Mouse (Mus musculus): ENCODE data around the gene Snapc1. TPM values are rescaled to one million over a fixed set of nuclear protein-coding genes. Genes with fewer than 3 reads are reported as not detected.

The Snapc1 gene
- polyA plus RNA-seq, 1 experiment from 2014 or later, result 18.6 TPM

- peaks cover 20% of the 10 kb centered on the region for H3K36me3 ChIP-seq
- no peak overlapping the region for H3K4me2 ChIP-seq
- no peak for ATAC-seq (ENCODE audit: insufficient number of reproducible peaks, low FRiP score)
- no peak overlapping the region for H3K4me3 ChIP-seq
- 0 out of 2 replicates have a peak, but pooled peaks cover 3% of the 10 kb centered on the region for H3K4me1 ChIP-seq (replicated peaks)
- H3K9me3 ChIP-seq (replicated peaks), result 0 out of 2 replicates have a peak, but pooled peaks cover 2% of the 10 kb centered on the region
- H3K27me3 ChIP-seq (replicated peaks), result no peaks in the 10 kb centered on the region
- no peak overlapping the region for H3K27ac ChIP-seq (ENCODE audit: poor library complexity, severe bottlenecking)
- no peak overlapping the region for H3K9ac ChIP-seq
Observed at GRCm38 (mm10) chr12:73989594-73989993, 25.3 kb downstream of the Snapc1 start.

DNA sequence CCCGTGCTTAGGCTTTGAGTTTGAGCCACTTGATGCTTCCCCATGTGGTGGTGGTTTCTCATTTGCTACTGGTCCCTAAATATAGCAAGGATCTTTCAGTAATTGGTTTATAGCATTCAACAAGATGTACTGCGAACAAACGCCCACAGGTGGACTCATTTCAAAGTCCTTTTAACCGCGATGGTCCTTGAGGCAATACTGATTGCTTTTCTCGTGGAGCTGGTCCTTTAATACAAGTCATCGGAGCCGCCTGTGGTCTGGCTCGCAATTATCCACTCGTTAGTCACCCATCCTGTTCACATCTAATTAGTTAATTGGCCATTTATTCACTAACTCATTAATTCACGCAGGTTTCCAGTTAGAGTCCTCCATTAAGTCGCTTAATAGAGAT is 32.6 kb downstream of the Snapc1 start:
- ATAC-seq (ENCODE audit: insufficient number of reproducible peaks, low FRiP score), result no peak
- H3K4me1 ChIP-seq (replicated peaks), result peaks cover 5% of the 10 kb centered on the region; the same call in 1 of the 2 replicates
- H3K27me3 ChIP-seq (replicated peaks), result peaks cover 47% of the 10 kb centered on the region
- 0 out of 2 replicates have a peak, but pooled peaks cover 5% of the 10 kb centered on the region for H3K9me3 ChIP-seq (replicated peaks)
- peak overlapping the region; percentile 59; the same call in 1 of the 2 replicates for H3K4me3 ChIP-seq
- WGBS, result 55% methylated on average over 12 of the region's 12 CpGs
- H3K27ac ChIP-seq (ENCODE audit: poor library complexity, severe bottlenecking), result no peak overlapping the region
- H3K36me3 ChIP-seq, result no peaks in the 10 kb centered on the region
- H3K4me2 ChIP-seq, result peak overlapping the region; percentile 80
- H3K9ac ChIP-seq, result no peak overlapping the region

GRCm38 (mm10) chr12:73997297-73998127 is 33.2 kb downstream of the Snapc1 start, which contains the start of gene Syt16:
Gene Syt16 (plus strand): TSS chr12:73997661.
- H3K27ac ChIP-seq (ENCODE audit: poor library complexity, severe bottlenecking), result no peak within 1 kb of the TSS
- H3K27me3 ChIP-seq (replicated peaks), result peaks cover 47% of the 10 kb centered on the region
- H3K4me1 ChIP-seq (replicated peaks), result peaks cover 5% of the 10 kb centered on the region; the same call in 1 of the 2 replicates
- H3K4me2 ChIP-seq, result peak within 1 kb of the TSS; percentile 80
- peak within 1 kb of the TSS; percentile 59 for H3K4me3 ChIP-seq
- H3K9ac ChIP-seq, result peak within 1 kb of the TSS; percentile 61
- no peaks in the 10 kb centered on the region for H3K36me3 ChIP-seq
- peak; percentile 36; the same call in 1 of the 2 replicates for ATAC-seq (ENCODE audit: insufficient number of reproducible peaks, low FRiP score)
- WGBS, result 2% methylated on average over 46 of the region's 67 CpGs
- H3K9me3 ChIP-seq (replicated peaks), result 0 out of 2 replicates have a peak, but pooled peaks cover 5% of the 10 kb centered on the region

DNA sequence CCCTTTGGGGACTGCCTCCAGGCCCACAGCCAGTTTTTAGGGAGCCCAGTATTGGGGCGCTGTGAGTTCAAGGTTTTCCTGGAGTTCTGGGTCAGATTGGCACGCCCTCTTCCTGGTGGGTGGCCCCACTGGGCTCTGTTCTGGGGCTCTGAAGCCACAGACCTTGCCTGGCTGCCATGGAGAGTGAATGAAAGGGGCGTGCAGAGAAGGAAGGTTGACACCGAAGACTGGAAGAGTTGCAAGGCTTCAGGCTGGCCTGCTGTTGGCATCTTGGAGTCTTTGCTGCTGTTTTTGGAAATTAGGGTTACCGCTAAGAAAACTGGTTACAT is 33.8 kb downstream of the Snapc1 start:
- H3K9ac ChIP-seq, result peak overlapping the region; percentile 61
- H3K4me3 ChIP-seq, result peak overlapping the region; percentile 59
- ATAC-seq (ENCODE audit: insufficient number of reproducible peaks, low FRiP score), result no peak
- no peak overlapping the region for H3K27ac ChIP-seq (ENCODE audit: poor library complexity, severe bottlenecking)
- 0 out of 2 replicates have a peak, but pooled peaks cover 5% of the 10 kb centered on the region for H3K9me3 ChIP-seq (replicated peaks)
- H3K36me3 ChIP-seq, result no peaks in the 10 kb centered on the region
- WGBS, result 35% methylated on average over 5 of the region's 5 CpGs
- H3K27me3 ChIP-seq (replicated peaks), result peaks cover 47% of the 10 kb centered on the region
- H3K4me1 ChIP-seq (replicated peaks), result peaks cover 5% of the 10 kb centered on the region; the same call in 1 of the 2 replicates
- peak overlapping the region; percentile 80 for H3K4me2 ChIP-seq

DNA sequence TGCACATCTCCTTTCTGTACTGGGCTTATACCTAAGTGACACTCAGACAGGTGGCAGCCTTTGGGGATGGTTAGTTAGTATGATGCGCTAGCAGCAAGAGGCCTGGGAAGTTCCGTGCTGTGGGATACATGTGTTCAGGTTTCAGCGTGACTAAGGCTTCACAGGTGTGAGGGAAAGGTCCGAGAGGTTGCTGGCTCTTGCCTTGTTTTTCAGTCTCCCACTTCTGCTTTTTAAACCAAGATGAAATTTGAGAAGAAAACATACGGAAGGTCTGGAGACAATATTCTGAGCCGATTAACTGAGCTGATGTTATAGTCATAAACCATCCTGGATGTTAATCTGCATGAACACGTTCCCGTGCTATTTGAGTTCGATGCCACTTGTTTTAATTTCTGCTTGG is 38.2 kb downstream of the Snapc1 start:
- WGBS, result 87% methylated on average over 9 of the region's 9 CpGs
- peaks cover 5% of the 10 kb centered on the region; the same call in 1 of the 2 replicates for H3K4me1 ChIP-seq (replicated peaks)
- no peak overlapping the region for H3K9ac ChIP-seq
- peaks cover 27% of the 10 kb centered on the region for H3K27me3 ChIP-seq (replicated peaks)
- no peak for ATAC-seq (ENCODE audit: insufficient number of reproducible peaks, low FRiP score)
- no peaks in the 10 kb centered on the region for H3K36me3 ChIP-seq
- H3K9me3 ChIP-seq (replicated peaks), result no peaks in the 10 kb centered on the region
- no peak overlapping the region for H3K27ac ChIP-seq (ENCODE audit: poor library complexity, severe bottlenecking)
- H3K4me3 ChIP-seq, result no peak overlapping the region
- no peak overlapping the region for H3K4me2 ChIP-seq

- H3K4me2 ChIP-seq, result no peak overlapping the region
Observed at GRCm38 (mm10) chr12:74009448-74009911, 45.2 kb downstream of the Snapc1 start.

DNA sequence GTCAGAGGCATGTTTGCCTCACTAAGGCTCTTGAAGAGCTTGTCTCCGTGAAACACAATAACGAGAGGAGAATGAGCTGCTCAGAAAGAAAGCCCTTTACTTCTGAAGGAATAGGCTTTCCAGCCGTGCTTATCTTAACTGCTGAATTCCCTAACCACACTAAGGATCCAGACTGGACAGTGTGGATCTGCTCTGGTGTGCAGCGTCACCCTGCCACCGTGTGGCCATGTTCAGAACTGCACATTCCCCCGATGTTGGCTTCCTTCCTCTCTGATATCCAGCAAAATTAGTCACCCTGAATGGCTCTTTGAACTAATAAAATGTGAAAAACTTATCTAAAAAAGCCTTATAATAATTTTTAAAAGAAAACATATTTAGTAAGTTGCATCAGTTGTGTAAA is 49.5 kb downstream of the Snapc1 start:
- under 1% methylated on average over 6 of the region's 6 CpGs for WGBS
- no peaks in the 10 kb centered on the region for H3K27me3 ChIP-seq (replicated peaks)
- no peaks in the 10 kb centered on the region for H3K9me3 ChIP-seq (replicated peaks)
- no peaks in the 10 kb centered on the region for H3K36me3 ChIP-seq
- H3K27ac ChIP-seq (ENCODE audit: poor library complexity, severe bottlenecking), result no peak overlapping the region
- peak overlapping the region; percentile 44; the same call in 1 of the 2 replicates for H3K9ac ChIP-seq
- H3K4me1 ChIP-seq (replicated peaks), result peaks cover 7% of the 10 kb centered on the region; the same call in 1 of the 2 replicates
- ATAC-seq (ENCODE audit: insufficient number of reproducible peaks, low FRiP score), result peak; percentile 67; the same call in 1 of the 2 replicates
- H3K4me2 ChIP-seq, result peak overlapping the region; percentile 64
- H3K4me3 ChIP-seq, result peak overlapping the region; percentile 25; the same call in 1 of the 2 replicates

More at GRCm38 (mm10) chr12:74009448-74009911, 45.2 kb downstream of the Snapc1 start:
- no peaks in the 10 kb centered on the region for H3K9me3 ChIP-seq (replicated peaks)
- WGBS, result 25% methylated on average over 8 of the region's 8 CpGs
- H3K4me3 ChIP-seq, result no peak overlapping the region
- H3K4me1 ChIP-seq (replicated peaks), result peaks cover 7% of the 10 kb centered on the region; the same call in 1 of the 2 replicates
- no peak overlapping the region for H3K9ac ChIP-seq
- H3K27me3 ChIP-seq (replicated peaks), result no peaks in the 10 kb centered on the region
- H3K36me3 ChIP-seq, result no peaks in the 10 kb centered on the region
- no peak for ATAC-seq (ENCODE audit: insufficient number of reproducible peaks, low FRiP score)
- H3K27ac ChIP-seq (ENCODE audit: poor library complexity, severe bottlenecking), result no peak overlapping the region

GRCm38 (mm10) chr12:74014739-74015270 is 50.5 kb downstream of the Snapc1 start:
- no peaks in the 10 kb centered on the region for H3K9me3 ChIP-seq (replicated peaks)
- no peak overlapping the region for H3K9ac ChIP-seq
- H3K4me3 ChIP-seq, result no peak overlapping the region
- WGBS, result 55% methylated on average over 7 of the region's 7 CpGs
- no peaks in the 10 kb centered on the region for H3K27me3 ChIP-seq (replicated peaks)
- H3K27ac ChIP-seq (ENCODE audit: poor library complexity, severe bottlenecking), result no peak overlapping the region
- H3K36me3 ChIP-seq, result no peaks in the 10 kb centered on the region
- no peak overlapping the region for H3K4me2 ChIP-seq
- H3K4me1 ChIP-seq (replicated peaks), result peaks cover 7% of the 10 kb centered on the region; the same call in 1 of the 2 replicates
- no peak for ATAC-seq (ENCODE audit: insufficient number of reproducible peaks, low FRiP score)

DNA sequence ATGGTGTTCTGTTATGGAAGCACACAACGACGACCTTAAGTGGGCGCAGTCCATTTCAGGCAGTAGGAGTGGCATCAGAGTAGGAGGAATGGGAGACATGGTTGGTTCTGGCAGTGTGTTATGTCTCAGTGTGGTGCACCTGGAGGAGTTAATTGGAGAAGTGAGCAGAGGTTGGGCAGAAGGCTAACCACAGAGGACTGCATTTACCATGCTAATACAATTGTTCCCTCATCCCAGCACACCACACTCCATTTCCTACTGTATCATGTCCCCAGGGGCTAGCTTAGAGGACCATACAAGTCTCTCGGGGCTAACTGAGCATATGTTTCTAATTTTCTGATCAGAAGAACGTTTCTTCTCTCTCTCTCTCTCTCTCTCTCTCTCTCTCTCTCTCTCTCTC is 51.2 kb downstream of the Snapc1 start:
- H3K9me3 ChIP-seq (replicated peaks), result no peaks in the 10 kb centered on the region
- no peak for ATAC-seq (ENCODE audit: insufficient number of reproducible peaks, low FRiP score)
- H3K9ac ChIP-seq, result no peak overlapping the region
- no peaks in the 10 kb centered on the region for H3K27me3 ChIP-seq (replicated peaks)
- no peak overlapping the region for H3K4me3 ChIP-seq
- H3K4me2 ChIP-seq, result no peak overlapping the region
- H3K4me1 ChIP-seq (replicated peaks), result peaks cover 7% of the 10 kb centered on the region; the same call in 1 of the 2 replicates
- 71% methylated on average over 5 of the region's 5 CpGs for whole genome bisulfite sequencing
- H3K36me3 ChIP-seq, result no peaks in the 10 kb centered on the region
- no peak overlapping the region for H3K27ac ChIP-seq (ENCODE audit: poor library complexity, severe bottlenecking)

GRCm38 (mm10) chr12:74023260-74023659 is 59.0 kb downstream of the Snapc1 start:
- Histone ChIP-seq H3K27ac (ENCODE audit: poor library complexity, severe bottlenecking) (no peak overlapping the region), H3K36me3 (no peaks in the 10 kb centered on the region), H3K4me1 (replicated peaks) (no peaks in the 10 kb centered on the region), H3K4me3 (no peak overlapping the region), H3K9ac (no peak overlapping the region), H3K9me3 (replicated peaks) (no peaks in the 10 kb centered on the region), H3K4me2 (no peak overlapping the region), H3K27me3 (replicated peaks) (no peaks in the 10 kb centered on the region)
- no peak for ATAC-seq (ENCODE audit: insufficient number of reproducible peaks, low FRiP score)
- 78% methylated on average over 5 of the region's 5 CpGs for WGBS

DNA sequence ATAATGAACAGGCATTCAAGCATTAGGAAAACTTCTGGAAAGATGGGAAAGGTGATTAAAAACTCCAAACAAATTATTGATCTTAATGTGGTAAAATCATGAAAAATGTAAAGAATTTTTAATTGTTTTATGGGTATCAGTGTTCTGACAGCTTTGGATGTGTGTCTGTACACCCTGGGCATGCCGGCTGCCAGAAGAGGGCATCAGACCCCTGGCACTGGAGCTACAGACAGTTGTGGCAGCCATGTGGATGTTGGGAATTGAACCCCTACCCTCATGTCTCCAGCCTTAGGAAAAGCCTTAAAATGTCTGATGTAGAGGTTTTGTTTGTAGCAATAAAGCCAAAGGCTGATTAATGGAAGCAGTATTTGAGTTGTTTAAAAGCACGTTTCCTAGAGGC is 60.6 kb downstream of the Snapc1 start:
- H3K36me3 ChIP-seq, result no peaks in the 10 kb centered on the region
- H3K4me1 ChIP-seq (replicated peaks), result no peaks in the 10 kb centered on the region
- WGBS, result 83% methylated on average over 2 of the region's 2 CpGs
- no peak overlapping the region for H3K4me3 ChIP-seq
- no peak overlapping the region for H3K4me2 ChIP-seq
- no peak for ATAC-seq (ENCODE audit: insufficient number of reproducible peaks, low FRiP score)
- no peak overlapping the region for H3K27ac ChIP-seq (ENCODE audit: poor library complexity, severe bottlenecking)
- H3K9ac ChIP-seq, result no peak overlapping the region
- H3K9me3 ChIP-seq (replicated peaks), result no peaks in the 10 kb centered on the region
- H3K27me3 ChIP-seq (replicated peaks), result no peaks in the 10 kb centered on the region
